Mouse (Mus musculus) kidney, adult 2 months (tissue): ENCODE measurements around the gene Ptpro. TPM values are rescaled to one million over a fixed set of nuclear protein-coding genes. Genes with fewer than 3 reads are reported as not detected.

Experiments used
- DNase-seq: peaks from one replicate; pipeline ENCODE4 v3.0.0; 2021
- H3K27ac ChIP-seq: fragments of 200-500 bp; 2 replicates; pipeline ENCODE4 v1.5.1; 2012; ENCODE audit warnings: low read depth, low read length, control low read depth, inconsistent platforms; ENCODE audit not compliant: insufficient read depth
- H3K27me3 ChIP-seq: fragments of 200-500 bp; replicated peaks from 2 replicates; pipeline ENCODE4 v1.6.1; 2012; ENCODE audit warnings: mild to moderate bottlenecking, moderate library complexity, low read length, inconsistent platforms; ENCODE audit not compliant: control insufficient read depth, insufficient read depth
- H3K36me3 ChIP-seq: fragments of 200-500 bp; 2 replicates; pipeline ENCODE4 v1.6.1; 2012; ENCODE audit warnings: mild to moderate bottlenecking, moderate library complexity, low read length, inconsistent platforms; ENCODE audit not compliant: control insufficient read depth, insufficient read depth
- H3K4me1 ChIP-seq: fragments of 200-500 bp; 2 replicates; pipeline ENCODE4 v1.6.1; 2011; ENCODE audit warnings: low read length; ENCODE audit not compliant: control insufficient read depth, insufficient read depth
- H3K4me3 ChIP-seq: fragments of 200-500 bp; 2 replicates; pipeline ENCODE4 v1.5.1; 2011; ENCODE audit warnings: mild to moderate bottlenecking, low read depth, low read length, control low read depth; ENCODE audit not compliant: insufficient read depth
- CTCF ChIP-seq: fragments of 200-500 bp; conservative IDR thresholded peaks from 2 replicates; pipeline ENCODE4 v1.5.1; 2011; ENCODE audit warnings: low read depth, mild to moderate bottlenecking, control low read depth, low read length, moderate library complexity, mixed read lengths; ENCODE audit not compliant: insufficient read depth, insufficient read length
- POLR2A ChIP-seq: fragments of 200-500 bp; IDR thresholded peaks from one replicate; pipeline ENCODE4 v1.6.1; 2011; ENCODE audit warnings: low read depth, low read length, control low read depth
- WGBS: fragments of 180-500 bp; shearing (Covaris S2); methylation state at CpG from one replicate; pipeline ENCODE4 v1.1.7; 2018; 5-methylcytosine and 5-hydroxymethylcytosine counted together
- polyA plus RNA-seq: library from polyadenylated mRNA; depleted of rRNA; stranded (reverse); fragments of >200 nt; gene quantifications from 2 replicates; pipeline ENCODE4 v1.2.3, GENCODE M21; 2012

Ptpro gene
- polyA plus RNA-seq, 1 experiment: 13.0 TPM

GRCm38 (mm10) chr6:137373920-137374319 lies 121.8 kb downstream of the Ptpro start:
- WGBS: 84% methylated on average over 6 of the region's 6 CpGs
- Histone ChIP-seq H3K27me3 (no peaks in the 10 kb centered on the region), H3K36me3 (no peaks in the 10 kb centered on the region), H3K4me3 (no peak overlapping the region), H3K27ac (no peak overlapping the region), H3K4me1 (no peaks in the 10 kb centered on the region)
- no peak for TF ChIP-seq CTCF
- DNase-seq: no peak

- Histone ChIP-seq H3K4me1 (no peaks in the 10 kb centered on the region), H3K27me3 (no peaks in the 10 kb centered on the region), H3K36me3 (no peaks in the 10 kb centered on the region), H3K4me3 (no peak overlapping the region), H3K27ac (no peak overlapping the region)
- TF ChIP-seq CTCF: no peak
- TF ChIP-seq POLR2A: no peak
- WGBS: 30% methylated on average over 9 of the region's 9 CpGs
- peak; percentile 9 for DNase-seq
Measured at GRCm38 (mm10) chr6:137382546-137382945, 130.4 kb downstream of the Ptpro start.

GRCm38 (mm10) chr6:137386344-137386743 lies 134.2 kb downstream of the Ptpro start:
- no peak for DNase-seq
- Histone ChIP-seq H3K36me3 (no peaks in the 10 kb centered on the region), H3K4me3 (no peak overlapping the region), H3K4me1 (no peaks in the 10 kb centered on the region), H3K27ac (no peak overlapping the region), H3K27me3 (0 out of 2 replicates have a peak, but pooled peaks cover 1% of the 10 kb centered on the region)
- no peak for TF ChIP-seq POLR2A
- no peak for TF ChIP-seq CTCF
- WGBS: 89% methylated on average over 4 of the region's 4 CpGs

GRCm38 (mm10) chr6:137386935-137387334 lies 134.8 kb downstream of the Ptpro start:
- WGBS: 61% methylated on average over 4 of the region's 4 CpGs

GRCm38 (mm10) chr6:137395075-137395474 lies 143.0 kb downstream of the Ptpro start:
- no peak for DNase-seq
- H3K27me3 ChIP-seq: no peaks in the 10 kb centered on the region
- no peaks in the 10 kb centered on the region for H3K4me1 ChIP-seq
- H3K4me3 ChIP-seq: no peak overlapping the region
- TF ChIP-seq CTCF (no peak), POLR2A (no peak)
- no peaks in the 10 kb centered on the region for H3K36me3 ChIP-seq
- WGBS: 43% methylated on average over 7 of the region's 7 CpGs
- no peak overlapping the region for H3K27ac ChIP-seq

More at GRCm38 (mm10) chr6:137386935-137387334, 134.8 kb downstream of the Ptpro start:
- no peak overlapping the region for H3K4me3 ChIP-seq
- H3K36me3 ChIP-seq: no peaks in the 10 kb centered on the region
- no peak for TF ChIP-seq CTCF
- no peak for TF ChIP-seq POLR2A
- no peak overlapping the region for H3K27ac ChIP-seq
- H3K27me3 ChIP-seq: 0 out of 2 replicates have a peak, but pooled peaks cover 1% of the 10 kb centered on the region
- DNase-seq: no peak
- H3K4me1 ChIP-seq: no peaks in the 10 kb centered on the region

- TF ChIP-seq CTCF (peak; percentile 30; the same call in 1 of the 2 replicates), POLR2A (no peak)
- peak; percentile 68 for DNase-seq
- Histone ChIP-seq H3K27me3 (no peaks in the 10 kb centered on the region), H3K4me3 (no peak overlapping the region), H3K27ac (no peak overlapping the region), H3K4me1 (no peaks in the 10 kb centered on the region), H3K36me3 (no peaks in the 10 kb centered on the region)
- WGBS: 57% methylated on average over 4 of the region's 4 CpGs
Measured at GRCm38 (mm10) chr6:137396106-137396793, 144.1 kb downstream of the Ptpro start.

GRCm38 (mm10) chr6:137397358-137397757 lies 145.2 kb downstream of the Ptpro start:
- H3K4me3 ChIP-seq: no peak overlapping the region
- WGBS: 55% methylated on average over 2 of the region's 2 CpGs
- no peaks in the 10 kb centered on the region for H3K36me3 ChIP-seq
- H3K27me3 ChIP-seq: no peaks in the 10 kb centered on the region
- no peaks in the 10 kb centered on the region for H3K4me1 ChIP-seq
- TF ChIP-seq POLR2A (no peak), CTCF (no peak)
- DNase-seq: no peak
- no peak overlapping the region for H3K27ac ChIP-seq
